Mouse (Mus musculus) spleen, embryonic (tissue): ENCODE data around the gene Odf3.

Experiments
- CTCF ChIA-PET: fragments of 350-600 bp; sonication (Branson Sonifier 250); formaldehyde crosslinking; loops from one replicate; lab custom pipeline; 2022; lab: Charles Lee

Odf3 gene

DNA sequence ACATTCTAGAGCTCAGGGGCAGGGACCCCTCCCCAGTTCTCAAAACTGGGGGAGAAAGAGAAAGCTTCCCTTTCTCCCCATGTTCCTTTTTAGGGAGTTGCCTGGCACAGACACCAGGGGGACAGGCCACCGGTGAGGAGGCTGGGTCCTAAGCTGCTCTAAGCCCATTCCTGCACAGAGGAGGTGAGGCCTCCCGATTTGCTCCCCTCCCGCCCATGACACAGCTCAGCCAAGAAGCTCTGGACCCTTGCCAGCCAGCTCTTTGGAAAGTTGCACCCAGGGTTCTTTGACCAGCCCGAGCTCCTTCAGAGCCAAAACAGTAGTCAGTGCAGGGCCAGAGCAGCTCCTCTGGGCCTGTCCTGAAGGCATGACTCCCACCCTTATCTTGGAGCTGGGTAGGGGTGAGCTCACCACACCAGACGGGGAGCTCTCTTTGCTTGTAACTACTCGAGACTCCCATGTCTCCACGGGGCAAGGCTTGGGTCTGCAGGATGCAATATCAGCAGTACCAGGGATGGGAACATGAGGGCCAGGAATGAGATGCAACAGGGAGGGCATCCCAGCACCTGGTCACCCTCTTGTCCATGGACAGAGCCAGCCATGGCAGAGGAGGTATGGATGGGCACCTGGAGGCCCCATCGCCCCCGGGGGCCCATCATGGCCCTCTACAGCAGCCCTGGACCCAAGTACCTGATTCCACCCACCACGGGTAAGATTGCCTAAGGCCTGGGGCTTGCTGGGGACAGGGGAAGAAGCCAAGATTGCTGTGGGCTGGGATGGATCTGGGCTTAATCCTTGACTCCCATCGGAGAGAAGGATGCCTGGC is at the start of gene Odf3:
Gene Odf3 (plus strand): TSS at position 51 of the 826 bp plus-strand sequence.
- CTCF ChIA-PET: interaction anchor here (1.6 to 2.1 kb wide), 2 partner anchors 55 to 200 kb away, joined by 7 to 8 read pairs; no protein-coding TSS in a partner anchor

DNA sequence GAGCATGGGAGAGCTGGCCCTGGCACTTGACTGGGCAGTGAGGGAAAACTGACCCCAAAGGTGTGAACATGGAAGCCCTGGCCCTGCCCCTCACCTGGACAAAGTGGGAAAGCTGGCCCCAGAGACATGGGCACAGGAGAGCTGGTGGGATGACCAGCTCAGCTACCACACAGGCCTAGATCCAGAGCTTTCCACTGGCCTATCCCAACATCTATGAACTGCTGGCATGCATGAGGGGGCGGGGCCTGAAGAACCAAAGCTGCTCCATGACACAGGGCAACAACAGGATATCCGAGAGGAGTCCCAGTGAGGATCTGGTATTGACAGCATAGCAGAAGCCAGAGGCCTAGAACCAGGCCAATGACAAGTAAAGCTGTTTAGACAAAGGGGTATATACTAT is 49.4 kb upstream of the Odf3 start:
- CTCF ChIA-PET: no interaction called here

- CTCF ChIA-PET: no interaction called here
These were observed 45.0 kb upstream of the Odf3 start for GRCm38 (mm10) chr7:140802629-140803028.

DNA sequence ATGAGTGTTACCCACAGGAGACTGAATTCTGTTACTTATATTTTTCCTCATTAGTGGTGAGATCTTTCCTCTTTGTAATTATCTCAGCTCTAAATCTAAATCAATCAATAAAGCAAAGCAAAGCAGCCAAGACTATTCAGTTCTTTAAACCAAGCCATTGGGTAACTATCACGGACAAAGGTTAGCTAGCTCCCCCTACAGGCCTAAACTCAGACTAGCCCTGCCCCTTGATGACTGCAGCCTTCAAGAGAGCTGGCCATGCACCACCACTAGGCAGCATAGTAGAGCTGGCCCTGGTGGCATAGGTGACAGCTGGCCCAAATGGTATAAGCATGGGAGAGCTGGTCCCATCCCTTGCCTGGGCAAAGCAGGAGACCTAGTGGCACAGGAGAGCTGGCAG is 41.9 kb upstream of the Odf3 start:
- CTCF ChIA-PET: no interaction called here

- CTCF ChIA-PET: no interaction called here
These were observed 37.1 kb upstream of the Odf3 start for GRCm38 (mm10) chr7:140810496-140810895.

DNA sequence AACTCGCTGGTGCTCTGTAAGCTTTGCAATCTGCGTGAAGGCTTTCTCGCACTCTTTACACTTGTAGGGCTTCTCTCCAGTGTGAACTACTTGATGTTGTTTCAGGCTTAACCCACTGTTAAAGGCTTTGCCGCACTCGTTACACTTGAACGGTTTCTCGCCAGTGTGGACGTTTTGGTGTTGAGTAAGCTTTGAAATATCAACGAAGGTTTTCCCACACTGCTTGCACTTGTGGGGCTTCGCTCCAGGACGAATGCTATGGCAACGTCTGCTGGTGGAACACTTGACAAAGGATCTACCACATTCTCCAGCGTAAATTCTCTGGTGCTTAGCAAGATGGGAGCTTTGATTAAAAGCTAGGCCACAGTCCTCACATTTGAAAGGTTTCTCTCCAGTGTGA is 35.9 kb upstream of the Odf3 start:
- CTCF ChIA-PET: no interaction called here

DNA sequence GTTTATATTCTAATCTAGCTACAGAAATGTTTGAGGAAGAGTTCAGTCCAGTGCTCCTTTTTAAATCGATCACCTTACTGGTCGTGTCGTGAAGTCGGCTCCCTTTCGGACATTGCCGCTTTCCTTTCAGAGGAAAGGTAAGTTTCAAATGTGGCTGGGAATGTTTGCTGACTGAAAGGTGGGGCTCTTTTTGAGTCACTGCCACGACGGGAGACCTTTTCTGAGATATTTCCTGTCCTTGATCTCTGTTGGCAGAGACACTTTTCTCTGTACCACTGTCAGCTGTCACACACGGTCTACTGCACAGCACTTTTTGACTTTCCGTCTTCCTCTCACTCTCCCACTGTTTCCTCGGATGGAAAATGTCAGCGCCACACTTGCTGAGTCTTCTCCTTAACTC is 34.8 kb upstream of the Odf3 start:
- CTCF ChIA-PET: no interaction called here

- CTCF ChIA-PET: no interaction called here
These were observed 27.4 kb upstream of the Odf3 start for GRCm38 (mm10) chr7:140820173-140820572.

DNA sequence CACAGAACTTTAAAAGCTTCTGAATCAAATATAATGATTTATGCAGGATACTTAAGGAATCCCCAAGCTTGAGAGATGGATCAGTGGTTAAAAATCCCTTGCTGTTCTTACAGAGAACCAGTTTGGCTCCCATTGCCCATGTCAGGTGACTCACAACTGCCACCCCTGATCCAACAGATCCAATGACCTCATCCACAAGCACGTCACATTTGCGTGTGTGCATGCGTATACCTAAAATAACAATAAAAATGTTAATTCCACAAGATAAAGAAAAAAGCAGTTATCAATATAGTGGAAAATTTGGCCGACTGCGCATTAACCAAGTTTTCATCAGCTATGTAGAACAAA is 26.3 kb upstream of the Odf3 start:
- CTCF ChIA-PET: interaction anchor here (0.6 kb wide), 1 partner anchor 813 kb away, joined by 5 read pairs; no protein-coding TSS in a partner anchor

- CTCF ChIA-PET: interaction anchor here (0.6 kb wide), 2 partner anchors 20 to 814 kb away, joined by 4 to 5 read pairs; no protein-coding TSS in a partner anchor
These were observed 25.8 kb upstream of the Odf3 start, which contains the start of gene Zfp941 for GRCm38 (mm10) chr7:140821653-140822329. Gene Zfp941, minus strand, starts transcription at chr7:140822178.

- CTCF ChIA-PET: no interaction called here
These were observed 24.9 kb upstream of the Odf3 start for GRCm38 (mm10) chr7:140822731-140823130.

- CTCF ChIA-PET: no interaction called here
These were observed 19.3 kb upstream of the Odf3 start for GRCm38 (mm10) chr7:140828171-140828881.

- CTCF ChIA-PET: no interaction called here
These were observed 16.2 kb upstream of the Odf3 start for GRCm38 (mm10) chr7:140831447-140831846.

GRCm38 (mm10) chr7:140833341-140833740 is 14.3 kb upstream of the Odf3 start:
- CTCF ChIA-PET: no interaction called here

DNA sequence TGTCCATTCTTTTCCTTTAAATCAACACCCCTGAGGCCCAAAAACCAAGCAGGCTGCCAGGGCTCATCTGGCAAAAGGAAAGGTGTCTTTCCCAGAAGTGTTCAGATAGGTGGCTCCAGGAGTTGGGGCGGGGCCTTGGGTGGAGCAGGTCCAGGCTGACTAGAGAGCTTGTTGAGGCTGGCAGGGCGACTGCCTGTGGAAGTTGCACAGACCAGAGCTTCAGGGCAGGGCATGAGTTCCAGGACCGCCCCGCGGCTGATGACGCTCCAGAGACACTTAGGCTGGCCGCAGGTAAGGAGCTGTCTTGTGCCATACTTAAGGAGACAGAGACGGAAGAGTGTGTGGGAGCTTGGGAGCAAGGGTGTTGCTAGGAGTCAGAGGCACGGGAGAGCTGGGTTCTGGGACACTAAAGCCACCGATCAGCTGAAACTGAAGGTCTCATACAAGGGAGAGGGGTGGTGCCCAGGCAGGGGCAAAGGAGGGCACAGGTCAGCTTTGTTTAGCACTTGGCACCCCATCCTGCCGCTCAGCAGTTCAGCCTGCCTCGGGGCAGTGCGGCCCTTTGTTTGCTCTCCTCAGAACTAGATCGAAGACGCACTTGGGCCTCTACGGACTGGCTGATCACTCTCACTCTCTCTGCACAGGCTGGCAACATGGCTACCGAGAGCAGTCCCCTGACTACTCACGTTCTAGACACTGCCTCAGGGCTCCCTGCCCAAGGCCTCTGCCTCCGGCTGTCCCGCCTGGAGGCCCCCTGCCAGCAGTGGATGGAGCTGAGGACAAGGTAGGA is 12.4 kb upstream of the Odf3 start, which contains the start of gene Urah:
Gene Urah (plus strand): TSS at position 51 of the 790 bp plus-strand sequence.
- CTCF ChIA-PET: no interaction called here

GRCm38 (mm10) chr7:140835758-140836087 is 11.9 kb upstream of the Odf3 start:
- CTCF ChIA-PET: no interaction called here

GRCm38 (mm10) chr7:140836243-140837115 is 11.1 kb upstream of the Odf3 start:
- CTCF ChIA-PET: interaction anchor here (0.5 kb wide), 1 partner anchor 651 kb away, joined by 4 read pairs; no protein-coding TSS in a partner anchor

- CTCF ChIA-PET: no interaction called here
These were observed 8.0 kb upstream of the Odf3 start for GRCm38 (mm10) chr7:140839556-140839955.

DNA sequence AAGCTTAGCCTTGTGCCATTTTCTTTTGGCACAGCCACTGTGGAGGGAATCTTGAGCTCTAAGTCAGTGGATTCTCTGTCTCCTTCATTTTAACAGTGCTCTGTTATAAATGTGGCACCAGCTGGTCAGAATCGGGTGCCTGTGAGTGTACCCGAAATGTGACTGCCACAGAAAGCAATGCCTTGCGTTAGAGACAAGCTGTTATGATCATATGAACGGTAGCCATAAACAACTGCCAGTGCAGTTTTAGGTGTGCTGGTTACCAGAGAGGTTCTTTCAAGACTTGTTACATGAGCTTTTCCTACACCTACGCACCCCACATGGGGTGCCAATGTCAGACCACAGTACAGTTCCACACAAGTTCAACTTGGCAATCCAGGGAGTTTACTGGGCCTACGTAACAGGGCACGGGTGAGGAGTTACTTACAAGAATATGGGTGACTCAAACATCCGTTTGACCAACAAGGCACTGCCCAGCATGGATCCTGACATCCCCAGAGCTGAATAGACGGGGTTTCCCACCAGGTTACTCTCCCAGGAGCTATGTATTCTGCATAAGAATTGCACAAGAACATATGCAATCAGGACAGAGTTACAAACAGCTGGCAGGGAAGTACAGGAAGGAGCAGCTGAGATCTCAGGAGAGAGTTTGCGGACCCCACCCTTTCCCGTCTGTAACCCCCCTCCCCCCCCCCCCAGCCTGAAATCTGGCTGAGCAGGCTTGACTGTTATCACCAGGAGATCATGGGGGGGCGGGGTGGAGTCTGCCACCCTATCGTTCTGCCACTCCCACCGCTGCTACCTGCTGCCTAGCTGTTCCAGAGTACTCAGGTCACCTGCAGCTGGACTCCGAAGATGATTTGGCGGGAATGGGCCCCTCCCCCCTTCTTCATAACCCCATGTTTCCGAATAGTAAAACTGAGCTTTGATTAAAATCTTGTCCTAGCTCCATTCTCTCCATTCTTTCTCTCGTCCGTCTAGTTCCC is 6.6 kb upstream of the Odf3 start:
- CTCF ChIA-PET: interaction anchor here (0.5 kb wide), 1 partner anchor 916 kb away, joined by 4 read pairs; no protein-coding TSS in a partner anchor
